In genomic region chr7:122287217-122287616, GRCm38 (mm10) we compare ENCODE assay signal across 22 mouse cellular contexts. TPM values are rescaled to one million over a fixed set of nuclear protein-coding genes. Genes with fewer than 3 reads are reported as not detected.
DNase-seq lines count a peak whose midpoint lies in the region; ATAC-seq and TF ChIP-seq lines count a peak whose summit lies in the region.
"Had no signal": no experiment of that assay in that cellular context is flagged by ENCODE, and none has a peak within 500 bp of the region (broad histone marks: within the 10 kb centered on the region; RNA-seq: fewer than 3 reads in every experiment).

No protein-coding gene starts in this region.

- TF ChIP-seq POLR2A in cortical plate, adult 2 months (IDR thresholded peaks at IDR 0.05; ENCODE audit: extremely low read depth, insufficient read depth, low read length): no peak

- 61% methylated on average over 1 of the region's 1 CpGs for WGBS in forebrain, embryonic 15.5 days

- H3K9me3 ChIP-seq in forebrain, embryonic 15.5 days: no peaks in the 10 kb centered on the region
- H3K9me3 ChIP-seq: hindbrain, embryonic 10.5 days; limb, embryonic 10.5 days had no signal

- ATAC-seq in CD4-positive, CD25-positive, alpha-beta regulatory T cell, adult 4 months: peak; percentile 44
- ATAC-seq in erythroblast, adult 5-6 weeks (replicated peaks; ENCODE audit: low FRiP score, poor library complexity, severe bottlenecking): no peak
- no peak for ATAC-seq in forebrain, embryonic 15.5 days (replicated peaks)
- ATAC-seq: midbrain, embryonic 16.5 days; Patski had no signal

- H3K9ac ChIP-seq in forebrain, embryonic 15.5 days (replicated peaks): no peak overlapping the region

- H3K36me3 ChIP-seq in forebrain, embryonic 15.5 days: no peaks in the 10 kb centered on the region
- H3K36me3 ChIP-seq: hindbrain, embryonic 10.5 days; limb, embryonic 10.5 days had no signal

- peaks cover 21% of the 10 kb centered on the region; the same call in 1 of the 2 replicates for H3K27me3 ChIP-seq in forebrain, embryonic 15.5 days

- intact Hi-C loops in heart, postnatal 36 days (cut with DNase I): no loop called here

- H3K4me2 ChIP-seq in forebrain, embryonic 15.5 days (replicated peaks): no peak overlapping the region
- H3K4me2 ChIP-seq: liver, embryonic 11.5 days had no signal

- no peak for TF ChIP-seq CTCF in cortical plate, adult 2 months (IDR thresholded peaks at IDR 0.05; ENCODE audit: extremely low read depth, insufficient read depth, low read length)

- H3K27ac ChIP-seq in cortical plate, adult 2 months (ENCODE audit: insufficient read depth, low read length): 0 out of 2 replicates have a peak overlapping the region, but pooled peaks have one; percentile 70
- no peak overlapping the region for H3K27ac ChIP-seq in forebrain, embryonic 15.5 days (replicated peaks)
- H3K27ac ChIP-seq: gastrocnemius, adult 2 months; hindbrain, embryonic 10.5 days; limb, embryonic 10.5 days; stomach, postnatal 0 days had no signal

- H3K4me3 ChIP-seq in cortical plate, adult 2 months (ENCODE audit: insufficient read depth, low read length): no peak overlapping the region
- H3K4me3 ChIP-seq in forebrain, embryonic 15.5 days: no peak overlapping the region
- H3K4me3 ChIP-seq: gastrocnemius, adult 2 months; hindbrain, embryonic 10.5 days; limb, embryonic 10.5 days had no signal

- H3K4me1 ChIP-seq in cortical plate, adult 2 months (ENCODE audit: control insufficient read depth, insufficient read depth, low read length): peaks cover under 1% of the 10 kb centered on the region; the same call in 1 of the 2 replicates
- H3K4me1 ChIP-seq in forebrain, embryonic 15.5 days: peaks cover 19% of the 10 kb centered on the region

- peak; percentile 66 for DNase-seq in heart, adult 11 months
- DNase-seq in heart, postnatal 36 days: no peak
- peak; percentile 62 for DNase-seq in thymus, postnatal 14 days
- no peak for DNase-seq in urinary bladder, postnatal 25 days (ENCODE audit: low spot score)
- DNase-seq: adrenal gland, postnatal 25 days; B cell, adult 2 months; cerebellum, postnatal 14 days; gastrocnemius, adult 2 months; kidney, adult 8-10 months; kidney, postnatal 14 days; lung, adult 18-20 months; retina, postnatal 1 day had no signal

RNA-seq across cellular contexts. Expression of gene Prkcb, which starts 1.3 kb away (rescaled TPM):
- 1 to 10 TPM; 3.2 to 4.9 TPM for total RNA-seq in heart, postnatal 36 days (2021)
- 10 to 100 TPM; 64.4 to 70.8 TPM for polyA plus RNA-seq in CD4-positive, CD25-positive, alpha-beta regulatory T cell, adult 4 months (2017; shearing (Covaris generic))
- polyA plus RNA-seq in cortical plate, adult 2 months (2012; rRNA removed): 767 and 768 TPM in 2 replicates
- 29.7 and 33.6 TPM in 2 replicates for total RNA-seq in erythroblast, adult 5-6 weeks (2015; ENCODE audit: low replicate concordance)
- 18.3 and 20.2 TPM in 2 replicates for total RNA-seq in erythroblast, adult 5-6 weeks (2017; ENCODE audit: low replicate concordance)
- 42.9 and 48.6 TPM in 2 replicates for polyA plus RNA-seq in forebrain, embryonic 15.5 days (2015; fragmentation: Nextera tagmentation; extraction: Ambion mirVana)
- polyA plus RNA-seq: Patski had no signal

Comparison
In these comparisons a context has a peak if more than half of its experiments do, and no peak if none do; other contexts are left out.
1. DNase-seq: peak in heart, adult 11 months (single experiment) and thymus, postnatal 14 days (single experiment); none in heart, postnatal 36 days (0 of 2) and urinary bladder, postnatal 25 days (single experiment).
2. RNA of gene Prkcb, which starts 1.3 kb away (polyA plus RNA-seq): 767 to 768 TPM in cortical plate, adult 2 months; 64.4 to 70.8 TPM in CD4-positive, CD25-positive, alpha-beta regulatory T cell, adult 4 months and 42.9 to 48.6 TPM in forebrain, embryonic 15.5 days; every median in the first group is over 10 times any median in the second.